Mouse (Mus musculus): ENCODE data around the gene Fam71d. TPM values are rescaled to one million over a fixed set of nuclear protein-coding genes. Genes with fewer than 3 reads are reported as not detected.

Gene Fam71d
- polyA plus RNA-seq, 1 experiment from 2014 or later, result not detected

Other genes starting within 250 kb of the Fam71d start
- 18.1 and 18.5 TPM in 2 replicates for gene Mpp5, start 57.4 kb downstream of the Fam71d start, polyA plus RNA-seq (2014; fragmentation: Nextera tagmentation; extraction: Ambion mirVana)
- 62.5 and 63.1 TPM in 2 replicates for gene Atp6v1d, start 170.1 kb downstream of the Fam71d start, polyA plus RNA-seq (2014; fragmentation: Nextera tagmentation; extraction: Ambion mirVana)
- gene Eif2s1, start 170.3 kb downstream of the Fam71d start, polyA plus RNA-seq (2014; fragmentation: Nextera tagmentation; extraction: Ambion mirVana), result 327 and 380 TPM in 2 replicates
- gene Plek2, start 215.4 kb downstream of the Fam71d start, polyA plus RNA-seq (2014; fragmentation: Nextera tagmentation; extraction: Ambion mirVana), result 22.0 and 27.0 TPM in 2 replicates

Data from liver, embryonic 11.5 days (tissue).